Mouse (Mus musculus) right cerebral cortex, adult 18-20 months (tissue): ENCODE measurements at regions not wholly inside any gene's neighbourhood (a gene's known extent, or its start where the extent isn't known, plus 50 kb on each side); places are given as distances from the start of the nearest gene placed in this dataset.

Experiments
- DNase-seq: peaks from one replicate; pipeline ENCODE4 v3.0.0; 2022; ENCODE audit warnings: mixed read lengths

- DNase-seq: no peak
Measured at GRCm38 (mm10) chr10:14217284-14217683, 251.4 kb downstream of the Hivep2 start.

DNA sequence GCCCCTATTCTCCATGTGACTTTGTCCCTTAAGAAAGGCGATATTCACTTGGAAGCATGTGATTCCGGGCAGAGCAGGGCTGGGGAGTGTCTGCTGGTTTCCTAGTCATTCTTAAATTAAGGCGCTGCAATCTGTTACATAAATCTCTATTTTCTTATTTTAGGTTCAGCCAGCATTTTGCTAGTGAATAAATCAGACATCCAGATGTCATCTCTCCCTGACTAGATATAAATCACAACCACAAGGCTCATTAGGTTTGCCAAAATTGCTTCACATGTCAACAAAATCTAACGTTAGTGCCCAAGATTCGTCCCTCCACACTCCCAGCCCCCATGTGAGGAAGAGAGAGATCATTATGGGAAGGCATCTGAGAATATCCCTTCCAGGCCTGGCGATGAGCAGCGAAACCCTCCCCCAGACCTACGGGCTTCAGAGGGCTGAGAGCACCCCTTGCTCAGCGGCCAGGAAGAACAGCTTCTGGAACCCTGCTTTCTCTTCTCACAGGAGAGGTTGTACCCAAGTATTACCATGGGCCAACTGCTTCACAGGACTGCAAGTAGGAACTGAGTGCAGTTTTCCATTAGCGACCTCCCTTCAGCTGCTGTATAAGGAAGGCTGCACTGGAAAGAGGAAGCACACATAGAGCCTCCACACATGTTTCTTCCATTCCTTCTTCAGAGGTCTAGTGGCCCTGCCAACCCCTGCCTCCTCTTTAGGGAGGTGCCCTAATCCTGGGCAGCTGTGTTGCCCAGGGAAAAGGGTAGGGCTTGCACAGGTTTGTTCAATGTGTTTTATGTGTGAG lies 250.5 kb downstream of the Hivep2 start:
- peak; percentile 72 for DNase-seq

DNA sequence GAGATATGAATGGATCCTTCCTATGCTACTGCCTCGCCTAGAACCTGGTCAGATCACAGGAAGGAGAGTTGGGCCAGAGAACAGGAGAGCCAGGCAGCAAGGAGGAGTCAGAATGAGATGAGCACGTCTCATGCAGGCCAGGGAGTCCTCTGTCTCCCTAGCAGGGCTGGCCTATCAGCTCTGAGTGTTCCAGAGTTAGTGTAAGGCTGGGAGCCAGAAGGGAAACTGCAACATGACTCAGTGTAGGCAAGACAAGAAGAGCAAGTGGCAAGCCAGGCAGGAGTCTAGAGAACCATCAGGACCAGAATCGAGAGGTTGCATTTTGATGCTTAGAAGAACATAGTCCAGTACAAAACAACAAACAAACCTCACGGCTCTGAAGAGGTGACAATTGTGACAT lies 249.6 kb downstream of the Hivep2 start:
- peak; percentile 79 for DNase-seq

- no peak for DNase-seq
Measured at GRCm38 (mm10) chr10:14213536-14213935, 247.7 kb downstream of the Hivep2 start.

- peak; percentile 93 for DNase-seq
Measured at GRCm38 (mm10) chr10:14211926-14212325, 246.1 kb downstream of the Hivep2 start.

- peak; percentile 70 for DNase-seq
Measured at GRCm38 (mm10) chr10:14211481-14211880, 245.6 kb downstream of the Hivep2 start.

DNA sequence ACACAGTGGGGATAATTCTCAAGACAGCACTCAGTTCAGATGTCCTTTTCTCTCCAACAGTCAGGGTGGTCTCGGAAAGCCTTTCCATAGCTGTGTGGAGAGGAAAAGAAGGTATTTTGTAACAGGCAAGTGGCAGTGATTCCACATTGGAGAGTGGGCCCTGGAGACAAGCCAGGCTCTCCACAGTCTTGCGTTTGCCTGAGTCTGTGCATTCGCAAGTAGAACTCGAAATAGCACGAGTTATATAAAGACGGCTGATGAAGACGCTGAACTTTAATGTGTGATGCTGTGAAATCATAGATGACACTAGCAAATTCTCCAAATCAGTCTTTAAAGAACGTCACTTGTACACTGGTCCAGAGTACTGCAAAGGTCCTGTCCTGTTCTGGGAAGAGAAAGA lies 244.6 kb downstream of the Hivep2 start:
- peak; percentile 91 for DNase-seq

GRCm38 (mm10) chr10:14210045-14210444 lies 244.2 kb downstream of the Hivep2 start:
- DNase-seq: no peak

DNA sequence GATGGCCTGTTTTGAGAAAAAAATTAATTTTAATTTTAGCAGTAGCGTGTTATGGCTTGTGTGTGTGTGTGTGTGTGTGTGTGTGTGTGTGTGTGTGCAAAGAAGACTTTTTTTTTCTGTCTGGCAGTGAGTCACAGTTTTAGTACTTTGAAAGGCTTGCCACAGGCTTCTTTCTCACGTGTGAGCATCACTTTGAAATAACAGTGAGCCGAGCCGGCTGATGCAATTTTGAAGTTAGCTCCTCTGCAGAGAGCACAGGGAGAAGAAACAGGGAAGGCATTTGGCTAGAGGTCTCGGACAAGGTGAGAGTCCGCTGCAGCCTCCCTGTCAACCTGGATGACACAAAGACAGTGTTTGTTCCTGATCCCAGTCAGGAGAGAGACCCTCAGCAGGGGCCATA lies 242.3 kb downstream of the Hivep2 start:
- no peak for DNase-seq

DNA sequence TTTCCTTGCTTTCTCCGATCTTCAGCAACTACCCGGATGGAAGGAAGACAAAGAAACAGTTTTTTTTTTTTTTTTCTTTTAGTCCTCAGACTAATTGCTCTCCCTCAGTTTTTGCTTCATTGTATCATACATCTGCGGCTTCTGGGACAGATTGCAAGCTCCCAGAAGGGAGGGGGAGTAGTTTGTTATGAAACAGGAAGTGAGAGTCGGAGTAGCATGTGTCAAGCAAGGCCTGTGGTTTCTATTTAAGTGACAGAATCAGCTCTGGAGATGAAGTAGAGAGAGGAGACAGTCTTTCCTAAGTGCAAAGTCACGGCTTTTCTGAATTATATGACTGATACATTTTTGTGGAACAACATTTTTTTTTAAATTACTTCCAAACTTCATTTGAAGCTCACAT lies 241.7 kb downstream of the Hivep2 start:
- peak; percentile 81 for DNase-seq

DNA sequence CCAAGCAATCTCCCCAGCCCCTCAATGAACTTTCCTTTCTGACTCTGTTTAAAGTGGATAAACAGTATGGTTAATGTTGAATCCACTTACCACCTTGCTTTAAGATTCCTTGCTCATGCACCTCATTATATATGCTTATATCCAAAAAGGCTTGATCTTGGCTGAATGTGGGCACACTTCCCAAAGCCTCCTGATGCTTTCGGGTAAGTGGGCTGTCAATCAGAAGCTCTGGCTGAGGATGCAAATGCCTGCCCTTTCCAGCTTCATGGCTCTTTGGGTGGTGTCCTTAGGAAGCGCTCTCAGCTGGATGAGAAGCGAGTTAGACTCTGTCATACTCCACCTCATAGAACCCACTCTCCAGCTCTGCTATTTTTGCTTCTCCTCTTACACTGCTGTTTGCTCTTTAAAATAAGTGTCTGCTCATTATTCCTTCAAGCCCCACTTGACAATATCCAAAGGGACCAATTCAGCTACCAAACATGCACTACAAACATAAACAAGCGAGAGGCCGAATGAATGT lies 241.2 kb downstream of the Hivep2 start:
- no peak for DNase-seq
